Mouse (Mus musculus) right cerebral cortex, postnatal 36 days (tissue): Measurements from ENCODE around the gene Twist1.

Experiments
- DNase-seq, 2 experiments: peaks; one replicate each; pipeline ENCODE4 v3.0.0; 2022; ENCODE audit warnings: low spot score in 2 of 2, mixed read lengths in 1 of 2

Twist1 gene

DNA sequence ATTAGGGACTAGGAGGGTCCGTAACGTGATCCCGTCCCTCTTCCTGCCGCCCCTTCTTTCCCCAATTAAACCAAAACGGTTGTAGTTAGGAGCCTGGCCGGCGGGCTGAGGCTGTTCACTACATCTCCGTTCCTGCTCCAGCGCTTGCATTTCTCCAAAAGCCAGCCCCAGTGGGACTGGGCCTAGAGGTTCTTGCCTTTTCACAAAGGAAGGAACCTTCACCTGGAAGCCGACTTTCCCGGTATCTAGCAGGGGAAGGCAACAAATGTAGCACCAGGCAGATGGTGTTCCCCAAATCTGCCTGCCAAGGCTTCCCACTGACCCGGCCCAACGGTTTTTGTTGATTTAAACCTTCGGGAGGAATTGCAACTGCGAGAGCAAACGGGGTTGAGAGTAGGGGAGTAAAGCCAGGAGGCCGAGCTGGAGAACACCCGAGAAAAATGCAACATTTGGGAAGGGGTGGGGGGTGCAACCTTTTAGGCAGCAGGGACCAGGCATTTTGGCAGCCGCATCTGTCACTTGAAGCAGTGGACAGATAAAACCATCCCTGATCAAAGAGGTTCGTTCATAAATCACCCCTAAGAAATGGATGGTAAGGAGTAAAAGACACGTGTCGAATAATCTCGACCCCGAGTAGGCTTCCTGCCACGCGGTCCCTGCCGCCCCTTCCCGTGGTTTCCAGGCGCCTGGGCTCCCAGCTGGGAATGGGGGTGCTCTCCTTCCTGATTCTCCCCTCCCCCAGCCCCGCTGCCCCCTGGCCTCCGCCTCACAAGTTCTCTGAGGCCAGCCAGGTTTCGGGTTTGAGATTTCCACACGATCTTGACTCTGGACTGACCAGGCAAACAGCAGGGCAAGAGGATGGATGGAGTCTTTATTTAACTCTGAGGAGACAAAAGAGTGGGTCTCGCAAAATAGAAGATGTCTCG lies 9.3 kb downstream of the Twist1 start:
- DNase-seq, result no peak

DNA sequence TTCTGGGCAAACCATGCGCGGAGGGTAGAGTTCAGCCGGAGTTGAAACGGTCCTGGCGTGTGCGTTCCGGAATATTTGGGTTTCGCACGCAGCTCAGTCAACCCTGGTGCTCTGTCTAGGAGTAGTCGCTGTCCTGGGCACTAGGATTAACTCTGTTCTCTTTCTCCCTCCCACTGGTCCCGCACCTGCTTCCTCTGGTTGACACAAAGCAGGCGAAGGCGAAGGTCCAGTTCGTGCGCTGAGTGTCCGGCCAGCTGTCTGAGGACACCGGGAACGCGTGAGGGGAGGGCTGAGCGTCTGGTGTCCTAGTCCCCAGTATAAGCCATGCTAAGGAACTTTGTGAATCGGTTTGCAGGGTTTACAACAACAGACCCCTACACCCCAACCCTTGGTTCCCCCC lies 10.0 kb downstream of the Twist1 start:
- DNase-seq, result no peak

DNA sequence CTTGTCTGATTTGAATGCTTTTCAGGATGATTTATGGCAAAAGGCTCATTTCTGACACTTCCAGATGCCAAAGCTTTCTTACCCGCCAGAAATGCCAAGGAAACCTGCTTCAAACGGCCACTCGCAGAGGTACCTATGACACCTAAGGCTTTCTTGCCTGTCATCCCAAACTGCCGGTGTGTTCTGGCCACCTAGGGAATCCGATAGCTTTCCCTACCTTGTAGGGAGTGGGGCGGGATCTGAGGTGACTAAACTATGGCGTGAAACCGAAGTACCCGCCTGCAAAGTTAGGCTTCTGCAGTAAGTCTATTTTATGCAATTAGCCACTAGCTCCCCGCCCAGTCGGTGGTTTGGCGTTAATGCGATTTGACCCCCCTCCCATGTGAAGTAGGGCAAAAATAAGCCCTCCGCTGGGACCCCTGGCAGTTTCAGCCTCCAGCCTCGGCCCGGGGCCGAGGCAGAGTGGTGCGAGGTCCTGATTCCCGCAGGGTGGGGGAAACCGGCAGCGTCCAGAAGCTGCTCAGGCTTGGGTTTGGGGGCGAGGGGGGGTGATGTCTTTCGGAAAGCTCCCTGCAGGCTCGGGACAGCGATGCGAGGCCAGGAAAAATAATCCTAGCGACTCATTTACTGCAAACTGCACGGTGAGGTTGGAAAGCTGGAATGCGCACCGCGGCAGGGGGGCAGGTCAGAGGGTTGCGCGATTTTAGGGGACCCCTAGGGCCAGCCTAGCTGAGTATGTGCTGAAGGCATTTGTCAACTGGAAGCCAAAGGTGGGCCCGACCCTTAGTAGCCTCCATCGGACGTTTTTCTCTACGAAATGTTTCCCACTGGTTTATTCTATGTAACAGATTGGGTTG lies 10.8 kb downstream of the Twist1 start:
- DNase-seq, result no peak

DNA sequence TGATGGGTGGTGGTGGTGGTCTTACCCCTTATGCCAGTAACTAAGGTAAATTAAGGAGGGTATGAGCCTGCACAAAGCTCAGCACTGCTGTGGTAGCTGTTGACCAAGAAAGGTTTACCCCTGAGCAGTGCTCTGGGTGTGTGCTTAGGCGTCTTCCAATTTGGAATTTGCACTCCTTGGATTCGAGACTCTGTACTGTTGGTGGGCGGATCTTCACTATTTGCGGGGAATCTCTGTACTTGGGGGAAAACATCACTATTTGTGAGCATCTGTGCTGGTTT lies 11.4 kb downstream of the Twist1 start:
- no peak for DNase-seq

DNA sequence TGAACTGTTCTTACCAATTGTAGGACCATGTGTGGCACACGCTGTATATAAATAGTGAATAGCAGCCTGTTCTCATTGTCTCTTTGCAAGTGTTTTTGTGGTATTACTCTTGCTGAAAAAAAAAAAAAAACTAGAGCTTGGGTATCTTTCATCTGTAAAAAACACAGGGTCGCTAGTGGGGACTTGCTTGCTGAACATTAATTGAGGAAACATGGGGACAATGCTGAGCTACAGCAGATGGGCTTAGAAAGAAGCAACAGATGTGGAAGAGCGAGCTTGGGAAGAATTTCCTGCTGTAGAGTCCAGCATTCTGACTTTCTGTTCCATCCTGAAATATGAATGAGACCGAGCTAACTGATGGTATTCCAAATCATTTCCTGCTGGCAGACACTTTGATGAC lies 22.7 kb downstream of the Twist1 start:
- no peak for DNase-seq

DNA sequence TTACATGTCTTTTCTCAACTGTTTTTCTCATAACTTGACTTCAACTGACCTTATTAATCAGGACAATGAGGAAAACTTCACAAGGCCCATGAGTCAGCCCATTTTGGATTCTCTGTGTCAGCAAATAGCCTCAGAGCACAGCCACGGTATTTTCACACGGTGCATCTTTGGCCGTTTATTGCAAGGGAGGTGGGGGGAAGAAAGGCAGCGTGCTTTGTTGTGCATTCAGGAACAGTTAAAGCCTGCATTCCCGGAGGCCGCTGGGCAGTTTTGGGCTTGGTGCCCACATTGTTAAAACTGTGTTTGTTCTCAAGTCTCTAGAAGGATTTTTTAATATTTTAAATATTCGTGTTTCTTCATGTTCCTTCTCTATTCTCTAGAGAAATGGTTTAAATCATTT lies 24.0 kb downstream of the Twist1 start:
- no peak for DNase-seq

DNA sequence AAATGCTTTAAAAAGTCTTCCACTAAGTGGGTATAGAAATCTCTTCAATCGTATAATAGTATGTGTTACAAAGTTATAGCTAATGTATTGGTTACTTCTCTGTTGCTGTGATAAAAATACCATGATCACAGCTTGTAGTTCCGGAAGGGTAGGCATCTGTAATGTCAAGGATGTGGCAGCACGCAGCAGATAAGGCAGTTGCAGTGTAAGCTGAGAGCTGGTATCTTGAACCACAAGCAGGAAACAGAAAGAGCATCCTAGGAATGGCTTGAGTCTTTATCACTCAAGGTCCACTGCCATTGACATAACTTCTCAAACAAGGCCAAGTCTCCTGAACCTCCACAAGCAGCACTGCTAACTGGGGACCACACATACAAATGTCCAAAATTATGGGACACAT lies 35.7 kb downstream of the Twist1 start:
- DNase-seq, result no peak
